Mouse (Mus musculus): ENCODE data around the gene Sox10. TPM values are rescaled to one million over a fixed set of nuclear protein-coding genes. Genes with fewer than 3 reads are reported as not detected.

Gene Sox10
- total and polyA plus RNA-seq, 2 experiments from 2014 or later = 0.12 to 0.53 TPM

DNA sequence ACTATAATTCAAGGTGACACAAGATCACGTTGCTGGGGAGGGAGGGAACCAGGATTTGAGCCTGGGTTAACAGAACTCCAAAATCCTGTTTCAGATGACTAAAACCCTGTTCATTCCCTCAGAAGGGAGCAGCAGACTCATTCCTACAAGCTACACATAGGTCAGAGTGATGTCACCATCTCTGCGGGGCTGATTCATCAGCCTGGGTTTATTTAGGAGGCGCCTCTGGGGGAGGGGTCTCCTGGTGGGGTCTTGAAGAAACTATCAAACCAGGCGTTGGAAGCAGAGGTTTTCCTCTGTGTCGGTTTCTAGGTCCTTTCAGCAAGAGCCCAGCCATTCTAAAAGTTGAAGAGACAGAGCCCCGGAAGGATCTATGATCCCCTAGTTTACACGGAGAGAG lies 57.1 kb downstream of the Sox10 start:
- Histone ChIP-seq H3K27ac (ENCODE audit: low read depth) (peak overlapping the region; percentile 96), H3K4me3 (ENCODE audit: low read depth, low read length) (peak overlapping the region; percentile 71; the same call in 1 of the 2 replicates), H3K36me3 (replicated peaks; ENCODE audit: control insufficient read depth, insufficient read depth, low read length) (peaks cover 6% of the 10 kb centered on the region), H3K9ac (replicated peaks; ENCODE audit: low read depth, low read length) (peak overlapping the region; percentile 93), H3K27me3 (ENCODE audit: control insufficient read depth, insufficient read depth, low read length) (no peaks in the 10 kb centered on the region), H3K9me3 (replicated peaks; ENCODE audit: control insufficient read depth, low read length) (no peaks in the 10 kb centered on the region), H3K4me1 (ENCODE audit: control insufficient read depth, insufficient read depth) (0 out of 2 replicates have a peak, but pooled peaks cover 15% of the 10 kb centered on the region), H3K4me2 (ENCODE audit: low read depth, low read length) (peak overlapping the region; percentile 98)
- no peak for ATAC-seq (ENCODE audit: insufficient read depth, low read depth)
- TF ChIP-seq CTCF (IDR thresholded peaks at IDR 0.05; ENCODE audit: low read depth) = no peak
- TF ChIP-seq EP300 (IDR thresholded peaks at IDR 0.05; ENCODE audit: low read depth) = no peak
- no peak for DNase-seq (ENCODE audit: low spot score)
- WGBS = 20% methylated on average over 7 of the region's 7 CpGs

DNA sequence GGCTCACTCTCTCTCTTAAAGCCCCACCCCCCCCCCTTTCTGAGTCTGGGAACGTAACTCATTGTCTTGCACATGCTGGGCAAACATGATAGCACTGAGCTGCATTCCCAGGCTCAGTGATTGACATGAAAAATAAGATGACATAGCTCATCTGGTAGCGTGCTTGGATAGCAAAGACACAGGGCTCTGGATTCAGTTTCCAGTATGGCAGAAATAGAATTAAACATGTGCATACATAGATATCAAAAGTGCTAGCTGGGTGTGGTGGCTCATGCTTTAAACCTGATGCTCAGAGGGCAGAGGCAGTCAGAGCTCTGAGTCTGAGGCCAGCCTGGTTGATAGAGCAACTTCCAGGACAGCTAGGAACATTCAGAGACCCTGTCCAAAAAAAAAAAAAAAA lies 59.2 kb downstream of the Sox10 start:
- 29% methylated on average over 2 of the region's 2 CpGs for WGBS
- H3K27me3 ChIP-seq (ENCODE audit: control insufficient read depth, insufficient read depth, low read length) = no peaks in the 10 kb centered on the region
- no peak overlapping the region for H3K4me2 ChIP-seq (ENCODE audit: low read depth, low read length)
- peaks cover 18% of the 10 kb centered on the region for H3K4me1 ChIP-seq (ENCODE audit: control insufficient read depth, insufficient read depth)
- no peak overlapping the region for H3K9ac ChIP-seq (replicated peaks; ENCODE audit: low read depth, low read length)
- no peaks in the 10 kb centered on the region for H3K9me3 ChIP-seq (replicated peaks; ENCODE audit: control insufficient read depth, low read length)
- no peak overlapping the region for H3K27ac ChIP-seq (ENCODE audit: low read depth)
- H3K36me3 ChIP-seq (replicated peaks; ENCODE audit: control insufficient read depth, insufficient read depth, low read length) = no peaks in the 10 kb centered on the region
- TF ChIP-seq CTCF (IDR thresholded peaks at IDR 0.05; ENCODE audit: low read depth) = no peak
- TF ChIP-seq EP300 (IDR thresholded peaks at IDR 0.05; ENCODE audit: low read depth) = no peak
- ATAC-seq (ENCODE audit: insufficient read depth, low read depth) (no peak), DNase-seq (ENCODE audit: low spot score) (no peak)
- H3K4me3 ChIP-seq (ENCODE audit: low read depth, low read length) = no peak overlapping the region

Other genes starting within 250 kb of the Sox10 start
- 460 and 709 TPM in 2 replicates for gene Lgals1, start 238.5 kb downstream of the Sox10 start, total RNA-seq (2014; rRNA removed; ENCODE audit: low replicate concordance)
- gene Lgals1, start 238.5 kb downstream of the Sox10 start, polyA plus RNA-seq (2015; fragmentation: Nextera tagmentation; extraction: Ambion mirVana) = 800 and 870 TPM in 2 replicates
- gene Nol12, start 230.3 kb downstream of the Sox10 start, total RNA-seq (2014; rRNA removed; ENCODE audit: low replicate concordance) = 3.4 TPM in 1 of 2 replicates, not detected in the other
- gene Nol12, start 230.3 kb downstream of the Sox10 start, polyA plus RNA-seq (2015; fragmentation: Nextera tagmentation; extraction: Ambion mirVana) = 23.3 TPM in 2 replicates
- 45.3 and 80.0 TPM in 2 replicates for gene Triobp, start 217.5 kb downstream of the Sox10 start, total RNA-seq (2014; rRNA removed; ENCODE audit: low replicate concordance)
- gene Triobp, start 217.5 kb downstream of the Sox10 start, polyA plus RNA-seq (2015; fragmentation: Nextera tagmentation; extraction: Ambion mirVana) = 19.1 and 20.0 TPM in 2 replicates
- gene H1f0, start 136.8 kb downstream of the Sox10 start, total RNA-seq (2014; rRNA removed; ENCODE audit: low replicate concordance) = 318 and 358 TPM in 2 replicates
- 210 and 229 TPM in 2 replicates for gene H1f0, start 136.8 kb downstream of the Sox10 start, polyA plus RNA-seq (2015; fragmentation: Nextera tagmentation; extraction: Ambion mirVana)
- not detected in 2 replicates for gene Galr3, start 123.4 kb downstream of the Sox10 start, total RNA-seq (2014; rRNA removed; ENCODE audit: low replicate concordance)
- gene Galr3, start 123.4 kb downstream of the Sox10 start, polyA plus RNA-seq (2015; fragmentation: Nextera tagmentation; extraction: Ambion mirVana) = not detected in 2 replicates
- 20.9 and 27.1 TPM in 2 replicates for gene Ankrd54, start 102.3 kb downstream of the Sox10 start, total RNA-seq (2014; rRNA removed; ENCODE audit: low replicate concordance)
- 14.1 and 15.6 TPM in 2 replicates for gene Ankrd54, start 102.3 kb downstream of the Sox10 start, polyA plus RNA-seq (2015; fragmentation: Nextera tagmentation; extraction: Ambion mirVana)
- 183 and 210 TPM in 2 replicates for gene Eif3l, start 90.1 kb downstream of the Sox10 start, total RNA-seq (2014; rRNA removed; ENCODE audit: low replicate concordance)
- 114 and 123 TPM in 2 replicates for gene Eif3l, start 90.1 kb downstream of the Sox10 start, polyA plus RNA-seq (2015; fragmentation: Nextera tagmentation; extraction: Ambion mirVana)
- gene Micall1, start 56.3 kb downstream of the Sox10 start, total RNA-seq (2014; rRNA removed; ENCODE audit: low replicate concordance) = 45.9 and 52.9 TPM in 2 replicates
- 13.2 and 19.0 TPM in 2 replicates for gene Micall1, start 56.3 kb downstream of the Sox10 start, polyA plus RNA-seq (2015; fragmentation: Nextera tagmentation; extraction: Ambion mirVana)
- 50.2 and 84.8 TPM in 2 replicates for gene Polr2f, start 24.2 kb downstream of the Sox10 start, total RNA-seq (2014; rRNA removed; ENCODE audit: low replicate concordance)
- 271 and 286 TPM in 2 replicates for gene Polr2f, start 24.2 kb downstream of the Sox10 start, polyA plus RNA-seq (2015; fragmentation: Nextera tagmentation; extraction: Ambion mirVana)
- gene 1700088E04Rik, start 24.0 kb downstream of the Sox10 start, total RNA-seq (2014; rRNA removed; ENCODE audit: low replicate concordance) = 2.2 TPM in 1 of 2 replicates, not detected in the other
- 8.8 and 10.7 TPM in 2 replicates for gene 1700088E04Rik, start 24.0 kb downstream of the Sox10 start, polyA plus RNA-seq (2015; fragmentation: Nextera tagmentation; extraction: Ambion mirVana)
- gene Pick1, start 63.9 kb upstream of the Sox10 start, total RNA-seq (2014; rRNA removed; ENCODE audit: low replicate concordance) = 23.8 and 27.2 TPM in 2 replicates
- gene Pick1, start 63.9 kb upstream of the Sox10 start, polyA plus RNA-seq (2015; fragmentation: Nextera tagmentation; extraction: Ambion mirVana) = 26.9 and 29.8 TPM in 2 replicates
- 0.12 and 0.80 TPM in 2 replicates for gene Gm49486, start 64.2 kb upstream of the Sox10 start, total RNA-seq (2014; rRNA removed; ENCODE audit: low replicate concordance)
- 0.74 and 1.0 TPM in 2 replicates for gene Gm49486, start 64.2 kb upstream of the Sox10 start, polyA plus RNA-seq (2015; fragmentation: Nextera tagmentation; extraction: Ambion mirVana)
- gene Slc16a8, start 89.5 kb upstream of the Sox10 start, total RNA-seq (2014; rRNA removed; ENCODE audit: low replicate concordance) = 0.73 and 1.8 TPM in 2 replicates
- 0.67 and 0.97 TPM in 2 replicates for gene Slc16a8, start 89.5 kb upstream of the Sox10 start, polyA plus RNA-seq (2015; fragmentation: Nextera tagmentation; extraction: Ambion mirVana)
- gene Baiap2l2, start 120.3 kb upstream of the Sox10 start, total RNA-seq (2014; rRNA removed; ENCODE audit: low replicate concordance) = 0.23 and 0.27 TPM in 2 replicates
- 2.2 and 4.5 TPM in 2 replicates for gene Baiap2l2, start 120.3 kb upstream of the Sox10 start, polyA plus RNA-seq (2015; fragmentation: Nextera tagmentation; extraction: Ambion mirVana)
- gene Pla2g6, start 163.2 kb upstream of the Sox10 start, total RNA-seq (2014; rRNA removed; ENCODE audit: low replicate concordance) = 14.1 and 20.3 TPM in 2 replicates
- 7.1 and 7.9 TPM in 2 replicates for gene Pla2g6, start 163.2 kb upstream of the Sox10 start, polyA plus RNA-seq (2015; fragmentation: Nextera tagmentation; extraction: Ambion mirVana)
- 12.9 and 19.4 TPM in 2 replicates for gene Maff, start 181.4 kb upstream of the Sox10 start, total RNA-seq (2014; rRNA removed; ENCODE audit: low replicate concordance)
- gene Maff, start 181.4 kb upstream of the Sox10 start, polyA plus RNA-seq (2015; fragmentation: Nextera tagmentation; extraction: Ambion mirVana) = 1.8 and 2.9 TPM in 2 replicates
- gene Tmem184b, start 238.3 kb upstream of the Sox10 start, total RNA-seq (2014; rRNA removed; ENCODE audit: low replicate concordance) = 70.6 and 111 TPM in 2 replicates
- 31.8 and 32.7 TPM in 2 replicates for gene Tmem184b, start 238.3 kb upstream of the Sox10 start, polyA plus RNA-seq (2015; fragmentation: Nextera tagmentation; extraction: Ambion mirVana)